Mouse (Mus musculus): Measurements from ENCODE around the gene Ccdc124. TPM values are rescaled to one million over a fixed set of nuclear protein-coding genes. Genes with fewer than 3 reads are reported as not detected.

The Ccdc124 gene
- polyA plus RNA-seq, 1 experiment from 2014 or later = 102 TPM

GRCm38 (mm10) chr8:70905463-70905830 lies 31.7 kb upstream of the Ccdc124 start:
- Histone ChIP-seq H3K27me3 (ENCODE audit: control insufficient read depth, insufficient read depth, low read length) (no peaks in the 10 kb centered on the region), H3K4me3 (ENCODE audit: low read depth, low read length) (peak overlapping the region; percentile 88), H3K4me2 (replicated peaks; ENCODE audit: low read depth, low read length) (peak overlapping the region; percentile 93), H3K9me3 (ENCODE audit: control insufficient read depth, low read depth, low read length) (no peaks in the 10 kb centered on the region), H3K9ac (replicated peaks; ENCODE audit: low read depth, low read length) (peak overlapping the region; percentile 85; the same call in 1 of the 2 replicates), H3K36me3 (ENCODE audit: control insufficient read depth, insufficient read depth, low read length) (no peaks in the 10 kb centered on the region), H3K4me1 (ENCODE audit: control insufficient read depth, insufficient read depth, low read length) (peaks cover 9% of the 10 kb centered on the region; the same call in 1 of the 2 replicates), H3K27ac (ENCODE audit: low read length) (no peak overlapping the region)
- peak; percentile 33; the same call in 1 of the 2 replicates for ATAC-seq (ENCODE audit: insufficient number of reproducible peaks, insufficient read depth, low FRiP score, low read depth)
- WGBS = 17% methylated on average over 8 of the region's 8 CpGs

- Histone ChIP-seq H3K27me3 (ENCODE audit: control insufficient read depth, insufficient read depth, low read length) (no peaks in the 10 kb centered on the region), H3K9me3 (ENCODE audit: control insufficient read depth, low read depth, low read length) (no peaks in the 10 kb centered on the region), H3K27ac (ENCODE audit: low read length) (no peak overlapping the region), H3K4me1 (ENCODE audit: control insufficient read depth, insufficient read depth, low read length) (peaks cover 9% of the 10 kb centered on the region; the same call in 1 of the 2 replicates), H3K4me2 (replicated peaks; ENCODE audit: low read depth, low read length) (no peak overlapping the region), H3K36me3 (ENCODE audit: control insufficient read depth, insufficient read depth, low read length) (no peaks in the 10 kb centered on the region), H3K9ac (replicated peaks; ENCODE audit: low read depth, low read length) (no peak overlapping the region), H3K4me3 (ENCODE audit: low read depth, low read length) (no peak overlapping the region)
- no peak for ATAC-seq (ENCODE audit: insufficient number of reproducible peaks, insufficient read depth, low FRiP score, low read depth)
- 58% methylated on average over 4 of the region's 4 CpGs for WGBS
Measured at GRCm38 (mm10) chr8:70904532-70904931, 30.8 kb upstream of the Ccdc124 start.

GRCm38 (mm10) chr8:70903582-70903981 lies 29.8 kb upstream of the Ccdc124 start:
- ATAC-seq (ENCODE audit: insufficient number of reproducible peaks, insufficient read depth, low FRiP score, low read depth) = no peak
- no peaks in the 10 kb centered on the region for H3K27me3 ChIP-seq (ENCODE audit: control insufficient read depth, insufficient read depth, low read length)
- no peak overlapping the region for H3K9ac ChIP-seq (replicated peaks; ENCODE audit: low read depth, low read length)
- H3K4me2 ChIP-seq (replicated peaks; ENCODE audit: low read depth, low read length) = no peak overlapping the region
- H3K4me1 ChIP-seq (ENCODE audit: control insufficient read depth, insufficient read depth, low read length) = peaks cover 10% of the 10 kb centered on the region; the same call in 1 of the 2 replicates
- H3K36me3 ChIP-seq (ENCODE audit: control insufficient read depth, insufficient read depth, low read length) = no peaks in the 10 kb centered on the region
- no peak overlapping the region for H3K27ac ChIP-seq (ENCODE audit: low read length)
- H3K4me3 ChIP-seq (ENCODE audit: low read depth, low read length) = no peak overlapping the region
- H3K9me3 ChIP-seq (ENCODE audit: control insufficient read depth, low read depth, low read length) = no peaks in the 10 kb centered on the region

- no peaks in the 10 kb centered on the region for H3K27me3 ChIP-seq (ENCODE audit: control insufficient read depth, insufficient read depth, low read length)
- no peak overlapping the region for H3K4me3 ChIP-seq (ENCODE audit: low read depth, low read length)
- H3K4me2 ChIP-seq (replicated peaks; ENCODE audit: low read depth, low read length) = no peak overlapping the region
- peaks cover 15% of the 10 kb centered on the region; the same call in 1 of the 2 replicates for H3K4me1 ChIP-seq (ENCODE audit: control insufficient read depth, insufficient read depth, low read length)
- no peak overlapping the region for H3K9ac ChIP-seq (replicated peaks; ENCODE audit: low read depth, low read length)
- H3K9me3 ChIP-seq (ENCODE audit: control insufficient read depth, low read depth, low read length) = no peaks in the 10 kb centered on the region
- no peak for ATAC-seq (ENCODE audit: insufficient number of reproducible peaks, insufficient read depth, low FRiP score, low read depth)
- no peaks in the 10 kb centered on the region for H3K36me3 ChIP-seq (ENCODE audit: control insufficient read depth, insufficient read depth, low read length)
- H3K27ac ChIP-seq (ENCODE audit: low read length) = no peak overlapping the region
- WGBS = 37% methylated on average over 4 of the region's 4 CpGs
Measured at GRCm38 (mm10) chr8:70903112-70903511, 29.4 kb upstream of the Ccdc124 start.

- 45% methylated on average over 5 of the region's 5 CpGs for WGBS
- Histone ChIP-seq H3K27me3 (ENCODE audit: control insufficient read depth, insufficient read depth, low read length) (no peaks in the 10 kb centered on the region), H3K4me2 (replicated peaks; ENCODE audit: low read depth, low read length) (no peak overlapping the region), H3K9ac (replicated peaks; ENCODE audit: low read depth, low read length) (no peak overlapping the region), H3K4me3 (ENCODE audit: low read depth, low read length) (no peak overlapping the region), H3K36me3 (ENCODE audit: control insufficient read depth, insufficient read depth, low read length) (no peaks in the 10 kb centered on the region), H3K4me1 (ENCODE audit: control insufficient read depth, insufficient read depth, low read length) (peaks cover 15% of the 10 kb centered on the region; the same call in 1 of the 2 replicates), H3K9me3 (ENCODE audit: control insufficient read depth, low read depth, low read length) (no peaks in the 10 kb centered on the region), H3K27ac (ENCODE audit: low read length) (no peak overlapping the region)
- no peak for ATAC-seq (ENCODE audit: insufficient number of reproducible peaks, insufficient read depth, low FRiP score, low read depth)
Measured at GRCm38 (mm10) chr8:70902211-70902610, 28.5 kb upstream of the Ccdc124 start.

- Histone ChIP-seq H3K4me2 (replicated peaks; ENCODE audit: low read depth, low read length) (no peak overlapping the region), H3K27ac (ENCODE audit: low read length) (no peak overlapping the region), H3K4me1 (ENCODE audit: control insufficient read depth, insufficient read depth, low read length) (peaks cover 15% of the 10 kb centered on the region; the same call in 1 of the 2 replicates), H3K9me3 (ENCODE audit: control insufficient read depth, low read depth, low read length) (no peaks in the 10 kb centered on the region), H3K9ac (replicated peaks; ENCODE audit: low read depth, low read length) (no peak overlapping the region), H3K36me3 (ENCODE audit: control insufficient read depth, insufficient read depth, low read length) (peaks cover 1% of the 10 kb centered on the region; the same call in 1 of the 2 replicates), H3K4me3 (ENCODE audit: low read depth, low read length) (no peak overlapping the region), H3K27me3 (ENCODE audit: control insufficient read depth, insufficient read depth, low read length) (no peaks in the 10 kb centered on the region)
- WGBS = 70% methylated on average over 2 of the region's 2 CpGs
- ATAC-seq (ENCODE audit: insufficient number of reproducible peaks, insufficient read depth, low FRiP score, low read depth) = no peak
Measured at GRCm38 (mm10) chr8:70900872-70901387, 27.2 kb upstream of the Ccdc124 start.

- no peak overlapping the region for H3K27ac ChIP-seq (ENCODE audit: low read length)
- no peak overlapping the region for H3K4me3 ChIP-seq (ENCODE audit: low read depth, low read length)
- H3K9ac ChIP-seq (replicated peaks; ENCODE audit: low read depth, low read length) = no peak overlapping the region
- ATAC-seq (ENCODE audit: insufficient number of reproducible peaks, insufficient read depth, low FRiP score, low read depth) = no peak
- H3K27me3 ChIP-seq (ENCODE audit: control insufficient read depth, insufficient read depth, low read length) = no peaks in the 10 kb centered on the region
- 79% methylated on average over 2 of the region's 2 CpGs for WGBS
- no peaks in the 10 kb centered on the region for H3K9me3 ChIP-seq (ENCODE audit: control insufficient read depth, low read depth, low read length)
- no peak overlapping the region for H3K4me2 ChIP-seq (replicated peaks; ENCODE audit: low read depth, low read length)
- H3K36me3 ChIP-seq (ENCODE audit: control insufficient read depth, insufficient read depth, low read length) = peaks cover 18% of the 10 kb centered on the region
- H3K4me1 ChIP-seq (ENCODE audit: control insufficient read depth, insufficient read depth, low read length) = peaks cover 10% of the 10 kb centered on the region; the same call in 1 of the 2 replicates
Measured at GRCm38 (mm10) chr8:70899226-70899625, 25.5 kb upstream of the Ccdc124 start.

GRCm38 (mm10) chr8:70898661-70899198 lies 25.0 kb upstream of the Ccdc124 start:
- Histone ChIP-seq H3K27ac (ENCODE audit: low read length) (no peak overlapping the region), H3K4me1 (ENCODE audit: control insufficient read depth, insufficient read depth, low read length) (peaks cover 10% of the 10 kb centered on the region; the same call in 1 of the 2 replicates), H3K9me3 (ENCODE audit: control insufficient read depth, low read depth, low read length) (no peaks in the 10 kb centered on the region), H3K4me3 (ENCODE audit: low read depth, low read length) (0 out of 2 replicates have a peak overlapping the region, but pooled peaks have one; percentile 84), H3K4me2 (replicated peaks; ENCODE audit: low read depth, low read length) (peak overlapping the region; percentile 65; the same call in 1 of the 2 replicates), H3K9ac (replicated peaks; ENCODE audit: low read depth, low read length) (no peak overlapping the region), H3K27me3 (ENCODE audit: control insufficient read depth, insufficient read depth, low read length) (no peaks in the 10 kb centered on the region), H3K36me3 (ENCODE audit: control insufficient read depth, insufficient read depth, low read length) (peaks cover 23% of the 10 kb centered on the region)
- whole genome bisulfite sequencing = 42% methylated on average over 2 of the region's 2 CpGs
- ATAC-seq (ENCODE audit: insufficient number of reproducible peaks, insufficient read depth, low FRiP score, low read depth) = no peak

Measured in stomach, embryonic 14.5 days (tissue).